Mouse (Mus musculus) stomach, embryonic 14.5 days (tissue): ENCODE results near the gene Gm16440. TPM values are rescaled to one million over a fixed set of nuclear protein-coding genes. Genes with fewer than 3 reads are reported as not detected.
"Not testable (repeated sequence)": the region's sequence is repeated elsewhere in the genome, so short reads cannot be mapped to it uniquely, and the experiment has no call there.

Source experiments
- ATAC-seq: fragments of 200-750 bp; cut with Nextera tagmentation; 2 replicates; pipeline ENCODE4 v1.8.0; 2017; ENCODE audit warnings: low read depth, moderate TSS enrichment; ENCODE audit not compliant: insufficient number of reproducible peaks, insufficient read depth, low FRiP score
- H3K27ac ChIP-seq: fragments of 300-500 bp; sonication (generic); 2 replicates; pipeline ENCODE4 v1.5.1; 2014; ENCODE audit warnings: mild to moderate bottlenecking, low read length, moderate library complexity, mixed read lengths
- H3K27me3 ChIP-seq: fragments of 300-500 bp; sonication (generic); 2 replicates; pipeline ENCODE4 v1.6.1; 2014; ENCODE audit warnings: low read length, control low read depth, mixed read lengths; ENCODE audit not compliant: control insufficient read depth, insufficient read depth
- H3K36me3 ChIP-seq: fragments of 300-500 bp; sonication (generic); 2 replicates; pipeline ENCODE4 v1.6.1; 2014; ENCODE audit warnings: mild to moderate bottlenecking, control low read depth, low read length, moderate library complexity, mixed read lengths; ENCODE audit not compliant: control insufficient read depth, insufficient read depth
- H3K4me1 ChIP-seq: fragments of 300-500 bp; sonication (generic); 2 replicates; pipeline ENCODE4 v1.6.1; 2014; ENCODE audit warnings: low read length, control low read depth, mixed read lengths; ENCODE audit not compliant: control insufficient read depth, insufficient read depth
- H3K4me2 ChIP-seq: fragments of 300-500 bp; sonication (generic); replicated peaks from 2 replicates; pipeline ENCODE4 v1.6.1; 2014; ENCODE audit warnings: low read depth, low read length, control low read depth
- H3K4me3 ChIP-seq: fragments of 300-500 bp; sonication (generic); 2 replicates; pipeline ENCODE4 v1.5.1; 2014; ENCODE audit warnings: low read depth, low read length, control low read depth
- H3K9ac ChIP-seq: fragments of 300-500 bp; sonication (generic); replicated peaks from 2 replicates; pipeline ENCODE4 v1.6.1; 2014; ENCODE audit warnings: low read depth, mild to moderate bottlenecking, control low read depth, low read length, moderate library complexity, mixed read lengths
- H3K9me3 ChIP-seq: fragments of 300-500 bp; sonication (generic); 2 replicates; pipeline ENCODE4 v1.6.1; 2016; ENCODE audit warnings: low read depth, low read length, control low read depth; ENCODE audit not compliant: control insufficient read depth
- whole genome bisulfite sequencing: fragments of 180-500 bp; shearing (Covaris S2); extraction: QIAGEN DNeasy Blood & Tissue Kit; methylation state at CpG from one replicate; pipeline ENCODE4 v1.1.7; 2014; 5-methylcytosine and 5-hydroxymethylcytosine counted together
- polyA plus RNA-seq: library from polyadenylated mRNA; unstranded; fragments of >200 nt; fragmentation: Nextera tagmentation; extraction: Ambion mirVana; gene quantifications from 2 replicates; pipeline ENCODE4 v1.2.1, GENCODE M21; 2014

The Gm16440 gene
- not detected in 2 replicates for polyA plus RNA-seq

DNA sequence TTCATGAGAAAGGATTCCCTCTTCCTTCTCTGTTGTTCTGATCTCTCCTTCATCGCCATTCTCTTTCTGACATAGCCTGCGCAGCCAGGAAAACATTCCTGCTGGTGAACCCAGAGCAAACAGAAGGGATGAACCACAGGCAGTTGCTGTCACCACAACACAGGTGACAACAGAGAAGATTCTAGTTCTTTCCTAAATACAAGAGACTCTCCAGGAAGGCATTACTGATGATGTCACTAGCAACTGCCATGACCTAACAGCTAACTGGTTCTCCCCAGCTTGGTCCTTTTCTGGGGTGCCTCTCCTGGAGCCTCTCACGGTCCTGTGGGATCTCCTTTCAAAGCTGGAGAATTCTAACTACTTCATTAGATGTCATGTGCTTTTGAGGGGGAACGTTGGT, at the start of gene Gm16440:
Gene Gm16440 (minus strand): TSS at position 101 of the 400 bp plus-strand sequence.
- ATAC-seq, H3K9me3 ChIP-seq, H3K4me3 ChIP-seq, H3K36me3 ChIP-seq, H3K4me2 ChIP-seq, H3K27ac ChIP-seq, H3K27me3 ChIP-seq, H3K4me1 ChIP-seq, H3K9ac ChIP-seq: not testable (repeated sequence)
- WGBS: 83% methylated on average over 2 of the region's 4 CpGs

DNA sequence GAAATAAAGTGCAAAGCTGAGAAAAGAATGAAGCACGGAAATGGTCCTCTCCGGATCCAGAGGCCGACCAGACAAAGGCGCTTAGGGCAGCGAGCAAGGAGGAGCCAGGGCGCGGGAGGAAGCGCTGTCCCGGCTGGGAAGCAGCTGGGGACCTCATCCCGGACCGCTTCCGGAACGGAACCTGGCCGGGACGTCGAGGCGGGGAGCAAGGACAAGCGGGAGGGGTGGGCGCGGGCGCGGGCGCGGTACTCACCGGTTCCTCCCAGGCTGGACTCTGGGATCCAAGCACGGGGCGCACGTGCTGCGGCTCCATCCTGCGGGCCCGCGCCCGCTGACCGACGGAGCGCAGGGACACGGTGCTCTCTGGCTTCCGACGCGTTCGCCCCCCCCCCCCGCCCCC, 36.6 kb upstream of the Gm16440 start:
- not testable (repeated sequence) for H3K4me3 ChIP-seq, H3K27ac ChIP-seq, H3K36me3 ChIP-seq, H3K4me2 ChIP-seq, H3K9ac ChIP-seq, H3K27me3 ChIP-seq, ATAC-seq, H3K9me3 ChIP-seq, H3K4me1 ChIP-seq
- WGBS: 8% methylated on average over 9 of the region's 42 CpGs

DNA sequence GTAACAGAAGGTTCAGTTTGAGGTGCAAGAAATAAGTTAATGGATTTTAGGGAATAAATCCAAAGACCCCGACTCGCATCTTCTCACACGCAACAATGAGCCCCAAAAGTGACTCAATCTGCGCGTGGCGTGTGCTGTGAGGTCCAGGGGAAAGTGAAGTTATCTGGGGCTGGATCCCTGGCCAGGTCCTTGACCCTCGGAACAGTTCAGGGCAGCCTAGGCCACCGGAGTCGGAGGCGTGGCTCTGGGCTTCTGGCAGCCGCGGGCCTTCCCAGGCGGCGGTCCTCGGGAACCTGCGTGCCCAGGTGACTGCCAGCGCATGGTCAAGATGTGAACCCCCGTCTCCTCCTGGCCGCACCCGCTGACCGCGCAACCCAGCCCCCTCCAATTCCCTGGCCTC, 36.2 kb upstream of the Gm16440 start:
- 23% methylated on average over 20 of the region's 22 CpGs for WGBS
- H3K9me3 ChIP-seq, H3K27me3 ChIP-seq, H3K9ac ChIP-seq, H3K36me3 ChIP-seq, H3K4me1 ChIP-seq, H3K27ac ChIP-seq, ATAC-seq, H3K4me3 ChIP-seq: not testable (repeated sequence)
- H3K4me2 ChIP-seq: 0 out of 2 replicates have a peak overlapping the region, but pooled peaks have one; percentile 26

DNA sequence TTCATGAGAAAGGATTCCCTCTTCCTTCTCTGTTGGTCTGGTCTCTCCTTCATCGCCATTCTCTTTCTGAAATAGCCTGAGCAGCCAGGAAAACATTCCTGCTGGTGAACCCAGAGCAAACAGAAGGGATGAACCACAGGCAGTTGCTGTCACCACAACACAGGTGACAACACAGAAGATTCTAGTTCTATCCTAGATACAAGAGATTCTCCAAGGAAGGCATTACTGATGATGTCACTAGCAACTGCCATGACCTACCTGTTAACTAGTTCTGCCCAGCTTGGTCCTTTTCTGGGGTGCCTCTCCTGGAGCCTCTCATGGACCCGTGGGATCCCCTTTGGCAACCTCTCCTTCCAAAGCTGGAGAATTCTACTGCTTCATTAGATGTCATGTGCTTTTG, 22.3 kb upstream of the Gm16440 start, which contains the start of gene Gm3591:
Gene Gm3591 (minus strand): TSS at position 101 of the 400 bp plus-strand sequence.
- H3K9ac ChIP-seq, H3K4me2 ChIP-seq, H3K9me3 ChIP-seq, H3K4me3 ChIP-seq, H3K36me3 ChIP-seq, ATAC-seq, H3K27me3 ChIP-seq, H3K27ac ChIP-seq, H3K4me1 ChIP-seq: not testable (repeated sequence)
- no CpG with 5 or more reads among the region's 2 CpGs for WGBS

DNA sequence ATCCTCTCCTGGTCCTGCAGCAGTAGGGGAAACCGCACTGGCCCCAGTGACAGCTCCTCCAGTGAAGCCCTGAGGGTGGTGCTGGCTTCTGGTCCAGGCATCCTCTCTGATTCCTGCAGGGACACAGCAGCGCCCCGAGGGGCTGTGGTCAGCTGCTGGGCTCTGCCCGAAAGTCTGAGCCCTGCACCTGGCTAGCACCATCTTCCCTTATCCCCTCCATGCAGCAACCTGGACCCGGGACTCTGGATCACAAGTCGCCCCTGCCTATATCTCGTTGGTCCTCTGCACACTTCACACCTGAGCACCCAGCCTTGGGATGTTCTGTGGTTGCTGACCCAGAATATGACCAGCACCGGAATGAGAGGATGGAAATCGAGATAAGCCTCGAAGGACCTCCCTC, 46.5 kb downstream of the Gm16440 start, which contains the start of gene Gm3618:
Gene Gm3618 (minus strand): TSS at position 101 of the 400 bp plus-strand sequence.
- H3K9ac ChIP-seq, H3K4me3 ChIP-seq, H3K4me1 ChIP-seq, H3K27ac ChIP-seq, ATAC-seq, H3K9me3 ChIP-seq, H3K36me3 ChIP-seq, H3K4me2 ChIP-seq, H3K27me3 ChIP-seq: not testable (repeated sequence)
- no CpG with 5 or more reads among the region's 10 CpGs for WGBS

Other genes with a start within 250 kb of the Gm16440 start
- not detected in 2 replicates for gene Gm21560, start 171.0 kb downstream of the Gm16440 start, polyA plus RNA-seq
- 1.1 and 1.6 TPM in 2 replicates for gene Gm3411, start 103.1 kb downstream of the Gm16440 start, polyA plus RNA-seq
- gene Gm21103, start 85.5 kb downstream of the Gm16440 start, polyA plus RNA-seq: not detected in 2 replicates
- gene Gm3618, start 46.6 kb downstream of the Gm16440 start, polyA plus RNA-seq: not detected in 2 replicates
- gene Gm3591, start 22.2 kb upstream of the Gm16440 start, polyA plus RNA-seq: 1.8 and 2.4 TPM in 2 replicates
- gene Gm3594, start 54.3 kb upstream of the Gm16440 start, polyA plus RNA-seq: not detected in 2 replicates
- not detected in 2 replicates for gene Gm8356, start 147.0 kb upstream of the Gm16440 start, polyA plus RNA-seq
- gene Gm3629, start 200.3 kb upstream of the Gm16440 start, polyA plus RNA-seq: 0.27 and 0.58 TPM in 2 replicates
- not detected in 2 replicates for gene Gm3460, start 232.1 kb upstream of the Gm16440 start, polyA plus RNA-seq